Mouse (Mus musculus) lung, adult 18-20 months (tissue): ENCODE data around the gene Prkd2.

Experiments used
- DNase-seq, 2 experiments: peaks; one replicate each; pipeline ENCODE4 v3.0.0; 2022; ENCODE audit warnings: mixed read lengths in 2 of 2

The Prkd2 gene

GRCm38 (mm10) chr7:16895511-16895910, 52.8 kb downstream of the Prkd2 start:
- no peak for DNase-seq

DNA sequence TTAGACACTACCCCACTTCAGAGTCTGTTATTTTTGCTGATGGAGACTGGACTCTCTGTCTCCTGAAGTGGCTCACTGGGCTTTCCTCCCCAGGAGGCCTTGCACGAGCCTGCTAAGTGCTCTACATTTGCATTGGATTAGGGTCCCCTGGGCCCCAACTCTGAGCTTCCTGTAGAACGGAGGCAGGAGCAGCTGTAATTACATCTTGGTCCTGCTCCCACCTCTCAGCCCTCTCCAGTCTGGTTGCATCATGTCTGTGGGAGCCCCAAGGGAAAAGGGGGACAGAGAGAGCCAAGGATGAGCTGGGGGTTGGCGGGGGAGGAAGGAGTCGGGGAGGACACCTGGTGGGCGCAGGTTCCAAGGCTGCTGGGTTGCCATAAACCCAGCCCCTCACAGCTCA, 57.8 kb downstream of the Prkd2 start:
- no peak for DNase-seq

- DNase-seq: no peak
Observed at GRCm38 (mm10) chr7:16903439-16903955, 60.8 kb downstream of the Prkd2 start.

- no peak for DNase-seq
Observed at GRCm38 (mm10) chr7:16904120-16904675, 61.5 kb downstream of the Prkd2 start.

GRCm38 (mm10) chr7:16905491-16906021, 62.9 kb downstream of the Prkd2 start:
- no peak for DNase-seq

- no peak for DNase-seq
Observed at GRCm38 (mm10) chr7:16906281-16906680, 63.6 kb downstream of the Prkd2 start, which contains the start of gene Ptgir. Gene Ptgir (plus strand): TSS chr7:16906490.

GRCm38 (mm10) chr7:16906889-16907559, 64.3 kb downstream of the Prkd2 start:
- no peak for DNase-seq

DNA sequence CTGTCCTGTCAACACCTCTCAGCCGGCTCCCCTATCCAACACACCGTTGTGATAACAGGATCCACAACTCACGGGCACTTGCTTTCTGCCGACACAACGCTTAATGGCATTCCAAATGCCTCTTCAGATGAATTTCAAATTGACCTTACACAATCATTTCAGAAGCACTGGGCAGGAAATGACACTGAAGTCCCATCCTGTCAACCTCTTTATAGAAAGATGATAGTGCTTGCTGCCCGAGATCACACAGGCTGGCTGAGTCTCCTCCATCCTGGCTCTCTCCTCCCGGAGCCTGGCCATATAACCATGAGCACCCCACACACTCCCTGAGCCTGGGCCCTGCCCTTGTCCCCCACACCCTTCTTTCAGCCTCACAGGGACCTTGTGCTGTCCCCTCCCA, 65.1 kb downstream of the Prkd2 start:
- no peak for DNase-seq

GRCm38 (mm10) chr7:16908367-16908766, 65.7 kb downstream of the Prkd2 start:
- DNase-seq: no peak

DNA sequence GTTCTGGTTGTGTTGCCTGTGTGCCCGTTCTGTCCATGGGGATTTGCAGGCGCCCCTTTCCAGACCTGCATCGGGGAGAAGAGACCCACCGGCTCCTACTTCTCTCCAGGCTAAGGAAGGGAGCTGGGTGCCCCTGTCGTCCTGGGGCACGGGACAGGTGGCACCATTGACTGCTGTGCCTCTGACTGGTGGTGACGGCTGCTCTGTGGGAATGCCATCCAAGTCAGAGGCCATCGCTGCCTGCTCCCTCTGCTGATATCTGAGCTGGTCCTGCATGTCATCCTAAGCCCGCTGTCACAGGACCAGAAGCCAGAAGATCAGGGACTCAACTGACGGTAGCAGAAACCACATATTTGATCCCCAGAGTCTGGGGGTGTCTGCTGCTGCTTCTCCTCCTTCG, 66.2 kb downstream of the Prkd2 start:
- no peak for DNase-seq

- DNase-seq: no peak
Observed at GRCm38 (mm10) chr7:16909909-16910308, 67.2 kb downstream of the Prkd2 start.

DNA sequence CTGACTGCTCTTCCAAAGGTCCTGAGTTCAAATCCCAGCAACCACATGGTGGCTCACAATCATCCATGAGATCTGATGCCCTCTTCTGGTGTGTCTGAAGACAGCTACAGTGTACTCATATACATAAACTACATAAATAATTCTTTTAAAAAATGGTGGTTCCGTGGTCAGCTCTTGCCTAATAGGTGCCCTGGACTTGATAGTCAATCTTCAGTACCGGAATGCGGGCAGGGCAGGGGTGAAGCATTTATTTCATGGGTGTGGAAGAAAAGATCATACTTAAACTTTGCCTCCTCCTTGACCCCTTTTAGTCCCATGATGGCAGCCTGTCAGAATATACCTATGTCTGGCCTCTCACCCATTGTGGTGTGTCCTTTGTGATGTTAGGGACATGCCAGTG, 69.2 kb downstream of the Prkd2 start:
- DNase-seq: no peak

DNA sequence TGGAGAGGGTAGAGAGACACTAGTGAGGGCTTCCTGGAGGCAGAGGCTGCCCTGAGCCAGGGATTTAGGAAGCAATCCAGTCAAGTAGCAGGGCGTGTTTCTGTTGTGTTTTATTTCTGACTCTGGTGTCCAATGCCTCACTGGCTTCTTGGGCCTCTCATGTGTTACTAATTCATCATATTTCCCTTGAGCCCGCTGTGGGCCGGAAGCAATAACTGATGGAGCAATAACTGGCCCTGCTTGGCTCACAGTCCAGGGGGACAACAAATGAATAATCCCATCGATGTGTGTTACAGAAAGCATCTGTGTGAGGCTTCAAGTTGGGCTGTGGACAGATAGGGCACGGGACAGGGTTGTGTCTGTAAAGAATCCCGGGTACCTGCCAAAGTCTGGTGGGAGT, 69.7 kb downstream of the Prkd2 start:
- DNase-seq: no peak

GRCm38 (mm10) chr7:16913806-16914452, 71.2 kb downstream of the Prkd2 start:
- DNase-seq: peak; percentile 54 to 62

DNA sequence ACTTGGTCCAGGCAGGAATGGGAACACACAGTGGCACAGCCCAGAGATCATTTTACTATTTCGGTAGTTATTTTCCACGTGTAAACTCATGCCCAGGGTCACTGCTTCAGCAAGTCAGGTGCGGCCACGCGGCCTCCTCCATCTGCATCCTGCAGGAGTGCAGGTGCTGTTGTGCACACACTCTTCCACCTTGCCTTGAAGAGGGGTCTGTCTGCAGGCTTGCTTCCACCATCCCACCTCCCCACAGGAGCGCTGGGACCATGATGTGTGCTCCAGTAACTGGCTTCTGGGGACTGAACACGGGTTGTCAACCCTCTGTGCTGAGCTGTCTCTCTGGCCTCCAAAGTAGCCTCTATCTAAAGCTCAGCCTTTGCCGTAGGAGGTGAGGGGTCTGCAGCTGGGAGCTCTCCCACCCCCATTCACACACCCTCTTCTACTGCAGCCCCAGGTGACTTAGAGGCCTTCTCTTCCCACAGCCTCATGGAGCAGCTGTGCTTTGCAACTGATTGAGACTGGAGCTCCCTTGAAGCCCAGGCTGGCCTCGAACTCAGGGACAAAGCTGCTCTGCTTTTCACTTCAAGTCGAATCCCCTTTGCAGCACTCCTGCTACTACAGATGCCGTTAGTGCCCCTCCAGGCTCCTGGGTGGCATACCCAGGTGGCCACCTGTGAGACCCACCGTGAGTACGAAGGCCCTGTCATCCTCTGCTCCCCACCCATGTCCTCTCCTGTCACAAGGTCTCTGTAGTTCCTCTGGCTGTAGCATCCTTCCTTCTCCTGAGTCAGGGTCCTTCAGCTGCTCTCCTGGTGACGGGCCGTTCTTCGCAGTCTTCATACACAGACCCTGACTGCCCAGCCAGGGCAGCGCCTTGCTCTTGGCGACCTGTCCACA, 72.0 kb downstream of the Prkd2 start:
- no peak for DNase-seq

- no peak for DNase-seq
Observed at GRCm38 (mm10) chr7:16915461-16916340, 73.0 kb downstream of the Prkd2 start.

DNA sequence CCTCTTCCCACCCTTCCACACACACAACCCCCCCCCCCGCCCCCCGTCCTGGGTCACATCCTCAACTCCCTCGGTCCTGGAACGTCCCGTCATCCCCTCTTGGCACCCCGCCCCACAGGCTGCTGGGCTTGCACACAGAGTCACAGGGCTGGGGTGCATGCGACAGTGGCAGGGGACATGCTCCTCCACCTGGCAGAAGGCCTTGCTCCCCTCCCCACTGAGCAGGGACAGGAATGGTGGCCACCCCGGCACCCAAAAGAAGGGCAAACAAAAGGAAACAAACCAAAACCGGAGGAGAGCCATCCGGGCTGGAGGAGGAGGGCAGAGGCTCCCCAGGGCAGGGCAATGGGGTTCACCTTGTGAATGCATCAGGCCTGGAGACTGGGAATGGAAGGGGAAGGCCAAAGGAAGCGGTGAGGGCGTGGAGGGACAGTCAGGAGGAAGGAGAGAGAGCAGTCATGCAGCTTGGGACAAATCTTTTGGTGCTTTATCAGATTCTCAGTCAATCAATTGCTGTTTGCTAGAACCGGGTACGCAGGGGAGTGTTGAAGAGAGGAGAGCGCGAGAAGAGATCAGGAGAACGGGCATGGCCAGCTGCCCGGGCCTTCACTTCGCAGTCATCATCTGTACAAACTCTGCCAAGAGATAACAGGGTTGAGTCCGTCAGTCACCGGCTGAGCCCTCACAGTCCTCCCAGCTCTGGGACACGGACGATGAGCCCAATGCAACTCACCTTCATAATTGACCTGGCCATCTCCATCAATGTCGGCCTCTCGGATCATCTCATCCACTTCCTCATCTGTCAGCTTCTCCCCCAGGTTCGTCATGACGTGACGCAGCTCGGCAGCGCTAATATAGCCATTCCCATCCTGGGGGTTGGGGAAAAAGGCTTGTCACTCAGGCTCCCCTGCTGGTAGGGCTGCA, 73.9 kb downstream of the Prkd2 start:
- no peak for DNase-seq

GRCm38 (mm10) chr7:16917447-16917846, 74.7 kb downstream of the Prkd2 start:
- no peak for DNase-seq

DNA sequence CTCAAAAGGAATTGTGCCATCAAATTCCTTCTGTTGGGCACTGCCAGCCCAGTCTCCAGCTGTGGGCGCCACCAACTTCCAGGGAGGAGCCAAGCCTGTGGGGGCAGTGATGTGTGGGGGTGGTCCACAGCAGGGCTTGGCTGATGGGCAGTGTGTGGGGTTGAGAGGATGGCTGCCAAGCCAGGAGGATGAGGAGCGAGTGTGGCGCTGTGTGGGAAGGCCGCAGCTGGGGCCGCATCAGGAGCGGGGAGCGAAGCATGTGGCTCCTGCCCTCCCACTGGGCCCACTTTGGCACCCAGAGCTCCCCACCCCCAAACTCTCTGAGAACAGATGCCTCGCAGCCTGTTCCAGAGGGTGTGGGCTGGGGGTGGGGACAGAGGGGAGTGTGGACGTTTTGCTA, 75.3 kb downstream of the Prkd2 start:
- DNase-seq: no peak

DNA sequence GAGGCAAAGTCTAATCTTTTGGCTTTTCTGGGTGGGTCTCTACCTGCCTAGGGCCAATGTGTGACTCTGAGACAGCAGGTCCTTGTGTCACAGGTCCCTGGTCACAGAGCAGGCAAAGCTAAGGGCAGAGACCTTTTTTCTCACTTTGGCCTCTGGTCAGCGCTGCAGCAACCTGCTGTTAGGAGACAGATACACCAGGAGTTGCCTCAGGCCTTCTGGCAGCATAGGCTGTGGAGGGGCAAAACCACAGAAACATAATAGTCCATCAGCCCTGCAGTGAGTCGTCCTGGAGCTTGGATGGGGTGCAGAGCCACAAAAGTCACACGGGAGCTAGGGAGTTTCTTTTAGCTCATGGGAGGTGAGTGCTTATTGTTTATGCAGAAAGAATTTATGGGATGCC, 76.0 kb downstream of the Prkd2 start:
- no peak for DNase-seq
